Mouse (Mus musculus): Measurements from ENCODE around the gene Adh4. TPM values are rescaled to one million over a fixed set of nuclear protein-coding genes. Genes with fewer than 3 reads are reported as not detected.

Adh4 gene
- total and polyA plus RNA-seq, 3 experiments: not detected

GRCm38 (mm10) chr3:138387155-138387554, 28.1 kb upstream of the Adh4 start:
- Histone ChIP-seq H3K27me3 (ENCODE audit: insufficient read depth, low read length) (no peaks in the 10 kb centered on the region), H3K9me3 (replicated peaks) (no peaks in the 10 kb centered on the region), H3K4me3 (ENCODE audit: low read depth, low read length) (no peak overlapping the region), H3K36me3 (replicated peaks) (no peaks in the 10 kb centered on the region), H3K4me1 (ENCODE audit: insufficient read depth, low read depth, low read length) (no peaks in the 10 kb centered on the region)
- TF ChIP-seq TAL1 (conservative IDR thresholded peaks at IDR 0.05; ENCODE audit: low read depth, low read length) (no peak), GATA2 (IDR thresholded peaks at IDR 0.05; ENCODE audit: borderline replicate concordance, low read depth, low read length) (no peak), POLR2AphosphoS5 (IDR thresholded peaks at IDR 0.05; ENCODE audit: insufficient replicate concordance, low read depth, low read length) (no peak), GATA1 (IDR thresholded peaks at IDR 0.05; ENCODE audit: borderline replicate concordance, low read length) (no peak), CTCF (IDR thresholded peaks at IDR 0.05; ENCODE audit: low read depth, low read length) (no peak)
- DNase-seq (ENCODE audit: low spot score) (no peak), ATAC-seq (ENCODE audit: extremely low read depth, insufficient number of reproducible peaks, low FRiP score, poor library complexity, severe bottlenecking) (no peak)

GRCm38 (mm10) chr3:138404872-138405271, 10.4 kb upstream of the Adh4 start:
- Histone ChIP-seq H3K27me3 (ENCODE audit: insufficient read depth, low read length) (peaks cover 9% of the 10 kb centered on the region; the same call in 1 of the 2 replicates), H3K9me3 (replicated peaks) (no peaks in the 10 kb centered on the region), H3K4me1 (ENCODE audit: insufficient read depth, low read depth, low read length) (peaks cover 2% of the 10 kb centered on the region; the same call in 1 of the 2 replicates), H3K36me3 (replicated peaks) (no peaks in the 10 kb centered on the region), H3K4me3 (ENCODE audit: low read depth, low read length) (no peak overlapping the region)
- DNase-seq (ENCODE audit: low spot score) (no peak), ATAC-seq (ENCODE audit: extremely low read depth, insufficient number of reproducible peaks, low FRiP score, poor library complexity, severe bottlenecking) (no peak)
- TF ChIP-seq GATA2 (IDR thresholded peaks at IDR 0.05; ENCODE audit: borderline replicate concordance, low read depth, low read length): no peak
- TF ChIP-seq POLR2AphosphoS5 (IDR thresholded peaks at IDR 0.05; ENCODE audit: insufficient replicate concordance, low read depth, low read length): no peak
- no peak for TF ChIP-seq TAL1 (conservative IDR thresholded peaks at IDR 0.05; ENCODE audit: low read depth, low read length)
- TF ChIP-seq CTCF (IDR thresholded peaks at IDR 0.05; ENCODE audit: low read depth, low read length): no peak
- TF ChIP-seq GATA1 (IDR thresholded peaks at IDR 0.05; ENCODE audit: borderline replicate concordance, low read length): no peak

GRCm38 (mm10) chr3:138405341-138405740, 9.9 kb upstream of the Adh4 start:
- TF ChIP-seq POLR2AphosphoS5 (IDR thresholded peaks at IDR 0.05; ENCODE audit: insufficient replicate concordance, low read depth, low read length) (no peak), TAL1 (conservative IDR thresholded peaks at IDR 0.05; ENCODE audit: low read depth, low read length) (no peak), CTCF (IDR thresholded peaks at IDR 0.05; ENCODE audit: low read depth, low read length) (no peak), GATA2 (IDR thresholded peaks at IDR 0.05; ENCODE audit: borderline replicate concordance, low read depth, low read length) (no peak), GATA1 (IDR thresholded peaks at IDR 0.05; ENCODE audit: borderline replicate concordance, low read length) (no peak)
- Histone ChIP-seq H3K27me3 (ENCODE audit: insufficient read depth, low read length) (peaks cover 9% of the 10 kb centered on the region; the same call in 1 of the 2 replicates), H3K36me3 (replicated peaks) (no peaks in the 10 kb centered on the region), H3K9me3 (replicated peaks) (no peaks in the 10 kb centered on the region), H3K4me1 (ENCODE audit: insufficient read depth, low read depth, low read length) (peaks cover 2% of the 10 kb centered on the region; the same call in 1 of the 2 replicates), H3K4me3 (ENCODE audit: low read depth, low read length) (no peak overlapping the region)
- no peak for ATAC-seq (ENCODE audit: extremely low read depth, insufficient number of reproducible peaks, low FRiP score, poor library complexity, severe bottlenecking)
- no peak for DNase-seq (ENCODE audit: low spot score)

GRCm38 (mm10) chr3:138405840-138406239, 9.4 kb upstream of the Adh4 start:
- no peak for DNase-seq (ENCODE audit: low spot score)
- ATAC-seq (ENCODE audit: extremely low read depth, insufficient number of reproducible peaks, low FRiP score, poor library complexity, severe bottlenecking): no peak
- Histone ChIP-seq H3K4me1 (ENCODE audit: insufficient read depth, low read depth, low read length) (no peaks in the 10 kb centered on the region), H3K9me3 (replicated peaks) (no peaks in the 10 kb centered on the region), H3K4me3 (ENCODE audit: low read depth, low read length) (no peak overlapping the region), H3K36me3 (replicated peaks) (no peaks in the 10 kb centered on the region), H3K27me3 (ENCODE audit: insufficient read depth, low read length) (peaks cover 9% of the 10 kb centered on the region; the same call in 1 of the 2 replicates)
- TF ChIP-seq POLR2AphosphoS5 (IDR thresholded peaks at IDR 0.05; ENCODE audit: insufficient replicate concordance, low read depth, low read length) (no peak), GATA2 (IDR thresholded peaks at IDR 0.05; ENCODE audit: borderline replicate concordance, low read depth, low read length) (no peak), GATA1 (IDR thresholded peaks at IDR 0.05; ENCODE audit: borderline replicate concordance, low read length) (no peak), CTCF (IDR thresholded peaks at IDR 0.05; ENCODE audit: low read depth, low read length) (no peak), TAL1 (conservative IDR thresholded peaks at IDR 0.05; ENCODE audit: low read depth, low read length) (no peak)

- no peak for TF ChIP-seq GATA1 (IDR thresholded peaks at IDR 0.05; ENCODE audit: borderline replicate concordance, low read length)
- no peak for TF ChIP-seq GATA2 (IDR thresholded peaks at IDR 0.05; ENCODE audit: borderline replicate concordance, low read depth, low read length)
- no peak for TF ChIP-seq TAL1 (conservative IDR thresholded peaks at IDR 0.05; ENCODE audit: low read depth, low read length)
- no peak for TF ChIP-seq CTCF (IDR thresholded peaks at IDR 0.05; ENCODE audit: low read depth, low read length)
- no peak for TF ChIP-seq POLR2AphosphoS5 (IDR thresholded peaks at IDR 0.05; ENCODE audit: insufficient replicate concordance, low read depth, low read length)
- Histone ChIP-seq H3K36me3 (replicated peaks) (no peaks in the 10 kb centered on the region), H3K4me1 (ENCODE audit: insufficient read depth, low read depth, low read length) (no peaks in the 10 kb centered on the region), H3K9me3 (replicated peaks) (no peaks in the 10 kb centered on the region), H3K4me3 (ENCODE audit: low read depth, low read length) (no peak overlapping the region), H3K27me3 (ENCODE audit: insufficient read depth, low read length) (peaks cover 9% of the 10 kb centered on the region; the same call in 1 of the 2 replicates)
- ATAC-seq (ENCODE audit: extremely low read depth, insufficient number of reproducible peaks, low FRiP score, poor library complexity, severe bottlenecking) (no peak), DNase-seq (ENCODE audit: low spot score) (no peak)
These were observed 7.3 kb upstream of the Adh4 start for GRCm38 (mm10) chr3:138407920-138408319.

- TF ChIP-seq GATA1 (IDR thresholded peaks at IDR 0.05; ENCODE audit: borderline replicate concordance, low read length): no peak
- no peak for TF ChIP-seq TAL1 (conservative IDR thresholded peaks at IDR 0.05; ENCODE audit: low read depth, low read length)
- no peak for TF ChIP-seq CTCF (IDR thresholded peaks at IDR 0.05; ENCODE audit: low read depth, low read length)
- TF ChIP-seq GATA2 (IDR thresholded peaks at IDR 0.05; ENCODE audit: borderline replicate concordance, low read depth, low read length): no peak
- TF ChIP-seq POLR2AphosphoS5 (IDR thresholded peaks at IDR 0.05; ENCODE audit: insufficient replicate concordance, low read depth, low read length): no peak
- ATAC-seq (ENCODE audit: extremely low read depth, insufficient number of reproducible peaks, low FRiP score, poor library complexity, severe bottlenecking) (no peak), DNase-seq (ENCODE audit: low spot score) (no peak)
- Histone ChIP-seq H3K4me3 (ENCODE audit: low read depth, low read length) (no peak overlapping the region), H3K36me3 (replicated peaks) (no peaks in the 10 kb centered on the region), H3K9me3 (replicated peaks) (no peaks in the 10 kb centered on the region), H3K27me3 (ENCODE audit: insufficient read depth, low read length) (peaks cover 9% of the 10 kb centered on the region; the same call in 1 of the 2 replicates), H3K4me1 (ENCODE audit: insufficient read depth, low read depth, low read length) (no peaks in the 10 kb centered on the region)
These were observed 5.7 kb upstream of the Adh4 start for GRCm38 (mm10) chr3:138409585-138409984.
